Mouse (Mus musculus): ENCODE measurements around the gene Tcf7l1. TPM values are rescaled to one million over a fixed set of nuclear protein-coding genes. Genes with fewer than 3 reads are reported as not detected.

Tcf7l1 gene
- polyA plus RNA-seq, 1 experiment: 6.0 TPM

DNA sequence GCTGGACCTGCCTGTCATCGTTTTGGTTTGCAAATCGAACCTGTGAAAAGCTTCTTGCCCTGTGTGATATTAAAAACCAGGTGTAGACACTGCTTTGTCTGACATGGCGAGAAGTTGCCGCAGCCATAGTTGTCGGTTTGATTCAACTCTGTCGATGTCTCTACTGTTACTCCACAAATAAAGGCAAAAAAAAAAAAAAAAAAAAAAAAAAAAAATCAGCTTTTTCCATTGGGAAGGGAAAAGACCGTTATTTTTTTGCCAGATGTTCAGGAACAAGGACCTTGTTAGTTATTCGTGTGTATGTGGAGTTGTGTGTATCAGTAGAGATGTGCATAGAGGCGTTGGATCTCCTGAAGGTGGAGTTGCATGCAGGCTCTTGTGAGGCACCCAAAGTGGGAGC is 36.7 kb upstream of the Tcf7l1 start:
- WGBS: 77% methylated on average over 9 of the region's 9 CpGs
- no peak for DNase-seq
- no peak overlapping the region for H3K4me3 ChIP-seq (ENCODE audit: control insufficient read depth, insufficient read depth, low read length)
- no peaks in the 10 kb centered on the region for H3K36me3 ChIP-seq (ENCODE audit: control insufficient read depth, insufficient read depth, low read length)
- no peaks in the 10 kb centered on the region; the same call in 1 of the 2 replicates for H3K4me1 ChIP-seq (replicated peaks; ENCODE audit: control insufficient read depth, insufficient read depth, low read length)
- no peaks in the 10 kb centered on the region; the same call in 1 of the 2 replicates for H3K27me3 ChIP-seq (ENCODE audit: control insufficient read depth, insufficient read depth, low read length)
- TF ChIP-seq CTCF (IDR thresholded peaks at IDR 0.05; ENCODE audit: borderline replicate concordance, control insufficient read depth, extremely low read depth, insufficient read depth, low read length, poor library complexity) (no peak), POLR2A (IDR thresholded peaks at IDR 0.05; ENCODE audit: control insufficient read depth, extremely low read depth, insufficient read depth, low read length, poor library complexity) (no peak)
- no peak overlapping the region for H3K27ac ChIP-seq (ENCODE audit: control insufficient read depth, insufficient read depth, low read length)

GRCm38 (mm10) chr6:72824971-72825737 is 36.1 kb upstream of the Tcf7l1 start:
- H3K4me3 ChIP-seq (ENCODE audit: control insufficient read depth, insufficient read depth, low read length): no peak overlapping the region
- 28% methylated on average over 26 of the region's 26 CpGs for WGBS
- no peaks in the 10 kb centered on the region; the same call in 1 of the 2 replicates for H3K27me3 ChIP-seq (ENCODE audit: control insufficient read depth, insufficient read depth, low read length)
- TF ChIP-seq POLR2A (IDR thresholded peaks at IDR 0.05; ENCODE audit: control insufficient read depth, extremely low read depth, insufficient read depth, low read length, poor library complexity) (no peak), CTCF (IDR thresholded peaks at IDR 0.05; ENCODE audit: borderline replicate concordance, control insufficient read depth, extremely low read depth, insufficient read depth, low read length, poor library complexity) (no peak)
- DNase-seq: no peak
- no peaks in the 10 kb centered on the region for H3K36me3 ChIP-seq (ENCODE audit: control insufficient read depth, insufficient read depth, low read length)
- H3K27ac ChIP-seq (ENCODE audit: control insufficient read depth, insufficient read depth, low read length): no peak overlapping the region
- no peaks in the 10 kb centered on the region; the same call in 1 of the 2 replicates for H3K4me1 ChIP-seq (replicated peaks; ENCODE audit: control insufficient read depth, insufficient read depth, low read length)

- Histone ChIP-seq H3K27me3 (ENCODE audit: control insufficient read depth, insufficient read depth, low read length) (no peaks in the 10 kb centered on the region), H3K27ac (ENCODE audit: control insufficient read depth, insufficient read depth, low read length) (no peak overlapping the region), H3K36me3 (ENCODE audit: control insufficient read depth, insufficient read depth, low read length) (no peaks in the 10 kb centered on the region), H3K4me1 (replicated peaks; ENCODE audit: control insufficient read depth, insufficient read depth, low read length) (peaks cover 8% of the 10 kb centered on the region), H3K4me3 (ENCODE audit: control insufficient read depth, insufficient read depth, low read length) (no peak overlapping the region)
- WGBS: 90% methylated on average over 9 of the region's 9 CpGs
- TF ChIP-seq CTCF (IDR thresholded peaks at IDR 0.05; ENCODE audit: borderline replicate concordance, control insufficient read depth, extremely low read depth, insufficient read depth, low read length, poor library complexity) (no peak), POLR2A (IDR thresholded peaks at IDR 0.05; ENCODE audit: control insufficient read depth, extremely low read depth, insufficient read depth, low read length, poor library complexity) (no peak)
- DNase-seq: no peak
Observed at GRCm38 (mm10) chr6:72813456-72813855, 24.4 kb upstream of the Tcf7l1 start.

DNA sequence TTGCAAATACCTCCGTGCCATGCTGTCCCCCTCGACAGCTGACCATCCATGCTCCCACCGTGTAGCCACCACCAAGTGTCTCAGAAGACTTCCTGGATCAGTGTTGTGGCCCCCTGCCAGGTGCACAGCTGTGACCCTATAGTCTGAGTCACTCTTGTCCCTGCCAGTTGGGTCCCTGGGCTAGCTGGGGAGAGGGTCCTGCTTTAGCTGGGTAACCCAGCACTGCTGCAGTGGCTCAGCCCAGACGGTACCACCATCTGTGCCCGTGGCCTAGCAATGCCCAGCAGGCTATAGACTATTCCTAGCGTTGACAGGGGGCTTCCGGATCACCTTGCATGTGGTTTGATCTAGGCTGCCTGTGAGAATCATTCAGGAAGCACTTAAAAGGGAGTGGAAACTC is 21.2 kb upstream of the Tcf7l1 start:
- H3K27me3 ChIP-seq (ENCODE audit: control insufficient read depth, insufficient read depth, low read length): no peaks in the 10 kb centered on the region
- no peak for DNase-seq
- TF ChIP-seq CTCF (IDR thresholded peaks at IDR 0.05; ENCODE audit: borderline replicate concordance, control insufficient read depth, extremely low read depth, insufficient read depth, low read length, poor library complexity): no peak
- TF ChIP-seq POLR2A (IDR thresholded peaks at IDR 0.05; ENCODE audit: control insufficient read depth, extremely low read depth, insufficient read depth, low read length, poor library complexity): no peak
- peaks cover 8% of the 10 kb centered on the region for H3K4me1 ChIP-seq (replicated peaks; ENCODE audit: control insufficient read depth, insufficient read depth, low read length)
- no peaks in the 10 kb centered on the region for H3K36me3 ChIP-seq (ENCODE audit: control insufficient read depth, insufficient read depth, low read length)
- 8% methylated on average over 7 of the region's 7 CpGs for WGBS
- no peak overlapping the region for H3K27ac ChIP-seq (ENCODE audit: control insufficient read depth, insufficient read depth, low read length)
- H3K4me3 ChIP-seq (ENCODE audit: control insufficient read depth, insufficient read depth, low read length): no peak overlapping the region

GRCm38 (mm10) chr6:72809522-72810149 is 20.6 kb upstream of the Tcf7l1 start:
- no peak for TF ChIP-seq POLR2A (IDR thresholded peaks at IDR 0.05; ENCODE audit: control insufficient read depth, extremely low read depth, insufficient read depth, low read length, poor library complexity)
- no peak for TF ChIP-seq CTCF (IDR thresholded peaks at IDR 0.05; ENCODE audit: borderline replicate concordance, control insufficient read depth, extremely low read depth, insufficient read depth, low read length, poor library complexity)
- Histone ChIP-seq H3K27ac (ENCODE audit: control insufficient read depth, insufficient read depth, low read length) (no peak overlapping the region), H3K36me3 (ENCODE audit: control insufficient read depth, insufficient read depth, low read length) (no peaks in the 10 kb centered on the region), H3K4me1 (replicated peaks; ENCODE audit: control insufficient read depth, insufficient read depth, low read length) (peaks cover 8% of the 10 kb centered on the region), H3K27me3 (ENCODE audit: control insufficient read depth, insufficient read depth, low read length) (no peaks in the 10 kb centered on the region), H3K4me3 (ENCODE audit: control insufficient read depth, insufficient read depth, low read length) (no peak overlapping the region)
- no peak for DNase-seq
- 54% methylated on average over 4 of the region's 4 CpGs for WGBS

DNA sequence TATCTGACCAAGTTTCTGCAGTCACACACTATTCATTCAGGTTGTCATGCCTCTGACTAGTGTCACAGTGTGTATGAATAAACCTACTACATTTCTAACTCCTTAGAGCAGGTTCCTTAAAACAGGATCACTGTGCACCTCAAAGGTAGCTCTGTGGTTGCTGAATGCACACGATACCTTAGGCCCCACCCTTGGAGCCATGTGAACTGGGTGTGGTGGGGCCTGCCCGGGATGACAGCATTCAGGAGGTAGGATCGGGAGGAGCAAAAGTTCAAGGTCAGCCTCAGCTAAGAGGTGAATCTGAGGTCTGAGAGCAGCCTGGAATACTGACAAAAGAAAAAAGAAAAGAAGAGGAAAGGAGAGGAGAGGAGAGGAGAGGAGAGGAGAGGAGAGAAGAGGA is 19.3 kb upstream of the Tcf7l1 start:
- no peaks in the 10 kb centered on the region for H3K27me3 ChIP-seq (ENCODE audit: control insufficient read depth, insufficient read depth, low read length)
- no peak overlapping the region for H3K4me3 ChIP-seq (ENCODE audit: control insufficient read depth, insufficient read depth, low read length)
- WGBS: 83% methylated on average over 3 of the region's 3 CpGs
- peaks cover 8% of the 10 kb centered on the region for H3K4me1 ChIP-seq (replicated peaks; ENCODE audit: control insufficient read depth, insufficient read depth, low read length)
- TF ChIP-seq CTCF (IDR thresholded peaks at IDR 0.05; ENCODE audit: borderline replicate concordance, control insufficient read depth, extremely low read depth, insufficient read depth, low read length, poor library complexity) (no peak), POLR2A (IDR thresholded peaks at IDR 0.05; ENCODE audit: control insufficient read depth, extremely low read depth, insufficient read depth, low read length, poor library complexity) (no peak)
- H3K27ac ChIP-seq (ENCODE audit: control insufficient read depth, insufficient read depth, low read length): no peak overlapping the region
- H3K36me3 ChIP-seq (ENCODE audit: control insufficient read depth, insufficient read depth, low read length): no peaks in the 10 kb centered on the region
- no peak for DNase-seq

Measured in thymus, adult 2 months (tissue).